Mouse (Mus musculus) bone marrow, adult 2 months (tissue): ENCODE data around the gene Cfap126.

Source experiments
- CTCF ChIP-seq: fragments of 200-500 bp; IDR thresholded peaks from 2 replicates; pipeline ENCODE4 v1.5.1; 2011; ENCODE audit warnings: low read length, control low read depth; ENCODE audit not compliant: control insufficient read depth, insufficient read depth
- POLR2A ChIP-seq: fragments of 200-500 bp; IDR thresholded peaks from 2 replicates; pipeline ENCODE4 v1.6.1; 2011; ENCODE audit warnings: low read depth, mild to moderate bottlenecking, control low read depth, low read length, borderline replicate concordance; ENCODE audit not compliant: control insufficient read depth

GRCm38 (mm10) chr1:171097612-171098011 is 16.1 kb upstream of the Cfap126 start:
- no peak for TF ChIP-seq CTCF
- TF ChIP-seq POLR2A = no peak
